Mouse (Mus musculus): Measurements from ENCODE around the gene Rufy1.
"Not testable (repeated sequence)": the region's sequence is repeated elsewhere in the genome, so short reads cannot be mapped to it uniquely, and the experiment has no call there.

- TF ChIP-seq POLR2A (IDR thresholded peaks at IDR 0.05; ENCODE audit: borderline replicate concordance, insufficient read depth, low read length); CTCF (IDR thresholded peaks at IDR 0.05; ENCODE audit: borderline replicate concordance, insufficient read depth, low read depth, low read length): not testable (repeated sequence)
These were observed 17.2 kb upstream of the Rufy1 start for GRCm38 (mm10) chr11:50448163-50448562.
